Comparison of ENCODE assay signal across 13 mouse cellular contexts in genomic region chr1:153704174-153704573, GRCm38 (mm10). TPM values are rescaled to one million over a fixed set of nuclear protein-coding genes. Genes with fewer than 3 reads are reported as not detected.
A peak's percentile ranks its signal among the peaks of the same experiment; 100 is the strongest.
DNase-seq lines count a peak whose midpoint lies in the region; ATAC-seq and TF ChIP-seq lines count a peak whose summit lies in the region.
"Had no signal": no experiment of that assay in that cellular context is flagged by ENCODE, and none has a peak within 500 bp of the region (broad histone marks: within the 10 kb centered on the region; RNA-seq: fewer than 3 reads in every experiment).

No protein-coding gene starts in this region.

- 0 out of 2 replicates have a peak overlapping the region, but pooled peaks have one; percentile 9 for H3K27ac ChIP-seq in heart, embryonic 10.5 days
- H3K27ac ChIP-seq in forebrain, postnatal 0 days (ENCODE audit: low read depth, low read length): no peak overlapping the region
- H3K27ac ChIP-seq in midbrain, embryonic 11.5 days (ENCODE audit: low read depth, low read length): peak overlapping the region; percentile 89
- H3K27ac ChIP-seq: macrophage had no signal

- no peak overlapping the region for H3K9ac ChIP-seq in forebrain, postnatal 0 days
- H3K9ac ChIP-seq in midbrain, embryonic 11.5 days (ENCODE audit: low read length): peak overlapping the region; percentile 33; the same call in 1 of the 2 replicates
- H3K9ac ChIP-seq: intestine, embryonic 15.5 days had no signal

- no peak overlapping the region for H3K4me2 ChIP-seq in forebrain, postnatal 0 days (ENCODE audit: low read depth)
- peak overlapping the region; percentile 8; the same call in 1 of the 2 replicates for H3K4me2 ChIP-seq in midbrain, embryonic 11.5 days
- H3K4me2 ChIP-seq: intestine, embryonic 15.5 days; liver, embryonic 11.5 days had no signal

- H3K4me3 ChIP-seq in heart, embryonic 10.5 days: no peak overlapping the region
- no peak overlapping the region for H3K4me3 ChIP-seq in forebrain, postnatal 0 days (ENCODE audit: low read depth, low read length)
- no peak overlapping the region for H3K4me3 ChIP-seq in midbrain, embryonic 11.5 days (ENCODE audit: low read depth, low read length)
- H3K4me3 ChIP-seq: intestine, embryonic 15.5 days had no signal

- intact Hi-C loops in heart, postnatal 10 days (cut with DNase I): no loop called here

- H3K27me3 ChIP-seq in heart, embryonic 10.5 days (ENCODE audit: insufficient read depth, poor library complexity, severe bottlenecking): peaks cover 22% of the 10 kb centered on the region; the same call in 1 of the 2 replicates
- no peaks in the 10 kb centered on the region for H3K27me3 ChIP-seq in forebrain, postnatal 0 days (ENCODE audit: insufficient read depth, low read length)
- H3K27me3 ChIP-seq in midbrain, embryonic 11.5 days (ENCODE audit: control insufficient read depth, insufficient read depth, low read length): no peaks in the 10 kb centered on the region
- H3K27me3 ChIP-seq: intestine, embryonic 15.5 days had no signal

- WGBS in heart, embryonic 10.5 days: 11% methylated on average over 7 of the region's 7 CpGs
- WGBS in forebrain, postnatal 0 days: 10% methylated on average over 7 of the region's 7 CpGs
- 3% methylated on average over 7 of the region's 7 CpGs for WGBS in midbrain, embryonic 11.5 days

- no peak for TF ChIP-seq CTCF in forebrain, postnatal 0 days (IDR thresholded peaks at IDR 0.05; ENCODE audit: low read depth)

- no peaks in the 10 kb centered on the region for H3K9me3 ChIP-seq in heart, embryonic 10.5 days
- H3K9me3 ChIP-seq in forebrain, postnatal 0 days (ENCODE audit: low read length): no peaks in the 10 kb centered on the region
- no peaks in the 10 kb centered on the region for H3K9me3 ChIP-seq in midbrain, embryonic 11.5 days (ENCODE audit: control insufficient read depth, low read length)
- H3K9me3 ChIP-seq: intestine, embryonic 15.5 days had no signal

- no peak for DNase-seq in heart, embryonic 10.5 days (ENCODE audit: low spot score)
- no peak for DNase-seq in heart, postnatal 10 days
- peak; percentile 40 for DNase-seq in Muller cell, postnatal 12 days (ENCODE audit: inconsistent ontology term)
- DNase-seq in forebrain, postnatal 0 days: peak; percentile 35
- peak; percentile 90 for DNase-seq in midbrain, embryonic 11.5 days (ENCODE audit: low spot score, missing footprints)
- DNase-seq in kidney, postnatal 4 days: no peak
- DNase-seq in layer of hippocampus, postnatal 25 days (ENCODE audit: extremely low spot score in 1 of 2, low spot score in 1 of 2): no peak
- no peak for DNase-seq in ovary, adult 18-20 months (ENCODE audit: low spot score)
- DNase-seq: cerebellum, adult 2 months; gastrocnemius, postnatal 36 days had no signal

- no peaks in the 10 kb centered on the region for H3K36me3 ChIP-seq in heart, embryonic 10.5 days
- no peaks in the 10 kb centered on the region for H3K36me3 ChIP-seq in forebrain, postnatal 0 days (ENCODE audit: insufficient read depth)
- no peaks in the 10 kb centered on the region for H3K36me3 ChIP-seq in midbrain, embryonic 11.5 days (ENCODE audit: control insufficient read depth, insufficient read depth, low read length)
- H3K36me3 ChIP-seq: intestine, embryonic 15.5 days had no signal

- peak; percentile 38 for ATAC-seq in forebrain, postnatal 0 days
- 0 out of 2 replicates have a peak, but pooled peaks have one; percentile 30 for ATAC-seq in midbrain, embryonic 11.5 days (ENCODE audit: low FRiP score)

- peaks cover 30% of the 10 kb centered on the region for H3K4me1 ChIP-seq in heart, embryonic 10.5 days
- peaks cover 12% of the 10 kb centered on the region for H3K4me1 ChIP-seq in forebrain, postnatal 0 days (ENCODE audit: insufficient read depth)
- H3K4me1 ChIP-seq in midbrain, embryonic 11.5 days (ENCODE audit: control insufficient read depth, insufficient read depth, low read length): peaks cover 26% of the 10 kb centered on the region

RNA-seq across cellular contexts. Expression of gene Rgs16, which starts 36.0 kb away (rescaled TPM):
- polyA plus RNA-seq in heart, embryonic 10.5 days (2016; fragmentation: Nextera tagmentation; extraction: Ambion mirVana): 2.6 and 2.9 TPM in 2 replicates
- 1 to 10 TPM; 2.4 to 3.5 TPM for total RNA-seq in heart, postnatal 10 days (2021)
- total RNA-seq in forebrain, postnatal 0 days (2014; rRNA removed): 7.9 and 9.6 TPM in 2 replicates
- 15.5 and 16.7 TPM in 2 replicates for polyA plus RNA-seq in forebrain, postnatal 0 days (2015; fragmentation: Nextera tagmentation; extraction: Ambion mirVana)
- polyA plus RNA-seq in midbrain, embryonic 11.5 days (2014; fragmentation: Nextera tagmentation; extraction: Ambion mirVana): 20.3 and 21.6 TPM in 2 replicates
- 1 to 10 TPM; 4.9 to 5.9 TPM for total RNA-seq in layer of hippocampus, postnatal 25 days (2021)

RNA-seq across cellular contexts. Expression of gene Rnasel, which starts 45.1 kb away (rescaled TPM):
- 4.4 and 6.8 TPM in 2 replicates for polyA plus RNA-seq in heart, embryonic 10.5 days (2016; fragmentation: Nextera tagmentation; extraction: Ambion mirVana)
- total RNA-seq in heart, postnatal 10 days (2021): 10 to 100 TPM; 12.5 to 15.4 TPM
- total RNA-seq in forebrain, postnatal 0 days (2014; rRNA removed): 39.5 and 43.9 TPM in 2 replicates
- 10.7 and 19.5 TPM in 2 replicates for polyA plus RNA-seq in forebrain, postnatal 0 days (2015; fragmentation: Nextera tagmentation; extraction: Ambion mirVana)
- 27.5 and 28.3 TPM in 2 replicates for polyA plus RNA-seq in midbrain, embryonic 11.5 days (2014; fragmentation: Nextera tagmentation; extraction: Ambion mirVana)
- total RNA-seq in layer of hippocampus, postnatal 25 days (2021): 1 to 10 TPM; 6.5 to 8.1 TPM

RNA-seq across cellular contexts. Expression of gene Rgs8, which starts 51.3 kb away (rescaled TPM):
- polyA plus RNA-seq in heart, embryonic 10.5 days (2016; fragmentation: Nextera tagmentation; extraction: Ambion mirVana): 0.54 and 0.55 TPM in 2 replicates
- not detected for total RNA-seq in heart, postnatal 10 days (2021)
- 19.3 and 22.7 TPM in 2 replicates for total RNA-seq in forebrain, postnatal 0 days (2014; rRNA removed)
- polyA plus RNA-seq in forebrain, postnatal 0 days (2015; fragmentation: Nextera tagmentation; extraction: Ambion mirVana): 12.0 and 16.6 TPM in 2 replicates
- polyA plus RNA-seq in midbrain, embryonic 11.5 days (2014; fragmentation: Nextera tagmentation; extraction: Ambion mirVana): 12.7 and 14.1 TPM in 2 replicates
- total RNA-seq in layer of hippocampus, postnatal 25 days (2021): 10 to 100 TPM; 66.1 to 70.2 TPM
- polyA plus RNA-seq: macrophage had no signal

Comparison
In these comparisons a context has a peak if more than half of its experiments do, and no peak if none do; other contexts are left out.
1. DNase-seq: peak in Muller cell, postnatal 12 days (single experiment), forebrain, postnatal 0 days (single experiment) and midbrain, embryonic 11.5 days (single experiment); none in heart, embryonic 10.5 days (single experiment), heart, postnatal 10 days (0 of 2), kidney, postnatal 4 days (0 of 2), layer of hippocampus, postnatal 25 days (0 of 2) and ovary, adult 18-20 months (single experiment).
2. RNA of gene Rgs8, which starts 51.3 kb away (total RNA-seq): 66.1 to 70.2 TPM in layer of hippocampus, postnatal 25 days and 19.3 to 22.7 TPM in forebrain, postnatal 0 days; not detected in heart, postnatal 10 days; every median in the first group is over 10 times any median in the second.